Mouse (Mus musculus) right cerebral cortex, postnatal 4 days (tissue): ENCODE measurements at regions not wholly inside any gene's neighbourhood (a gene's known extent, or its start where the extent isn't known, plus 50 kb on each side); places are given as distances from the start of the nearest gene placed in this dataset.

Experiments
- DNase-seq: peaks from one replicate; pipeline ENCODE4 v3.0.0-alpha.2; 2022

GRCm38 (mm10) chr1:41271111-41271730, 465.8 kb downstream of the Tmem182 start:
- peak; percentile 28 for DNase-seq

DNA sequence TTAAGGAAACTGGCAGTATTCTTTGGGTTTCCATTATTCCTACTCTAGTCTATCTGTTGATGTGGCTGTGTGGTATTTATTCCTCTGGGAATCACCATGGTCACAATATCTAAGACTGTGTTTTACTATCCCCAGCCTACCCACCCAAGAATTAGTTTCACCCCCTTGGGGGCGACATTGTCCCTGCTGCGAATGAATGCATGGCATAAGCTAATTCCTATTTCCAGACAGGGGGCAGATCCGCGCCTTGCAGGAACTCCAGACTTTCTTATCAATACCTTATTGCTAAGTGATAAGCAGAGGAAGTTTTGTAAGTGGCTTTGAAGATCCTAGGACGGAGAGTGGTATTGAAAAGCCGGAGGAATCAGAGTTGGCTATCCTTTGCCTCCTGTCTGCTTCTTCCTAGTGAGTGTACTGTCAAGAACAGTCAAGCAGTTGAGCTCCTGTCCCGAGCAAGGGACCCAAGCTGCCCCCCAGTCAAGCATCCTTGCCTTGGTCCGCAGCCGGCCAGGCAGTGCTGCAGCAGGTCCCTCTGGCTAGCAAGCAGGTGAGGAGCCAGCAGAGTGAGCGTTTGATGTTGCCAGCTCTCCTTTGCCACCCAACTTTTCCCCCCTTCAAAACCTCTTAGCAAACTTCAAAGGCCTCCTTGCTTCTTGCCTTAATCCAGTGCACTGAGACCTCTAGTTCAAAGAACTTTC, 469.3 kb downstream of the Tmem182 start:
- DNase-seq, result peak; percentile 59

- DNase-seq, result no peak
Observed at GRCm38 (mm10) chr1:41275271-41275624, 469.8 kb downstream of the Tmem182 start.

DNA sequence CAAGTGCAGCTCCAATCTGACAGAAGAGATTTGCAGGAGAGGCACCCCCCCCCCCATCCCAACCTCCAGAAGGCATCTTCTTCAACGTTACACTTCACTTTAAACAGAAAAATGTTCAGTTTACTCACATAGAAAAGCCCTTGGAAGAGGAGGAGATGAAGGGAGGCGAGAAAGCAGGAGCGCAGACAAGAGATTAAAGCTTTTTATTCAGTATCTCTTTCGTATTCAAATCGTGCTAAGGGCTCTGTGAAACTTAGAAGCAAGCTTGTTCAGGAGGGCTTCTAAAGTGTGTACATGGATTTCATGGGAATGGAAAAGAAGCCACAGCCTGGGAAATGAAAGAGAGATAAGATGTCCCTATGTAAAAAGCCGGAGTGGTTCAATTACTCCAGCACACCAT, 470.2 kb downstream of the Tmem182 start:
- DNase-seq, result peak; percentile 13

DNA sequence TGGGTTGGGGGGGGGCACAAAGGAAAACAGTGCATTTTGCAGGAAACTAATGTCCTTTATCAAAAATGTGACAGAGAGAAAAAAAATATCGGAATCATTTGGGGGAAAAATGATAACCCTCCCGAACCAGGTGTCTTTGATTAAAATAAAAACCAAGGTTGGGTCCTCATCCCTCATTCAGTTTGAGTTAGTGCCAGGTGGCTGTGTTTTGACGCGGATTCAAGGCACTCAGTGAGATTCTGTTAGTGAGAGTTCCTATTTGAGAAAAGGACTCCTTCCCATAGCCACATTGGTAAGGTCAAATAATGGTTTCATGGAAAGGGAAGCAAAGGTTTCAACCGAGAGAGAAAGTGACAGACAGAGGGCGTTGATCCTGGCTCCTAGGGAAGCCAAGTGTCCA, 470.9 kb downstream of the Tmem182 start:
- no peak for DNase-seq

DNA sequence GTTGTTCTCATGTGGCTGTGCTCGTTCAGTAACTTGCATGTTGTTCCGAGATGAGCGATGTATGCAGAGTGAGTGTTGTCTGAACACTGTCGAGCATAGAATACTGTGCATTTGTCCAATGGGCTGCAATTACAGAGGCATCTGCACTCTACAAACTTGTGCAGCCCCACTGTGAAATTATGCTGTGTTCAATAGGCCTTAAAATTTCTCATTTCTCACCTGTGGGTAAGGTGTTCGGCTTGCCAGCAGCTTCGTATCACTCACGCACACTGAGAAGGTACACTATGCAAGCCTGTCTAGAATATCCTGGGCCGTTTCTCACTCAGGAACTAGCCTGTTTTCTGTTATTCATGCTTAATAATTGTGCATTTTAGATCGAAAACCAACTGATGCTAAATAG, 479.8 kb downstream of the Tmem182 start:
- no peak for DNase-seq

- no peak for DNase-seq
Observed at GRCm38 (mm10) chr1:41286221-41286620, 480.8 kb downstream of the Tmem182 start.

DNA sequence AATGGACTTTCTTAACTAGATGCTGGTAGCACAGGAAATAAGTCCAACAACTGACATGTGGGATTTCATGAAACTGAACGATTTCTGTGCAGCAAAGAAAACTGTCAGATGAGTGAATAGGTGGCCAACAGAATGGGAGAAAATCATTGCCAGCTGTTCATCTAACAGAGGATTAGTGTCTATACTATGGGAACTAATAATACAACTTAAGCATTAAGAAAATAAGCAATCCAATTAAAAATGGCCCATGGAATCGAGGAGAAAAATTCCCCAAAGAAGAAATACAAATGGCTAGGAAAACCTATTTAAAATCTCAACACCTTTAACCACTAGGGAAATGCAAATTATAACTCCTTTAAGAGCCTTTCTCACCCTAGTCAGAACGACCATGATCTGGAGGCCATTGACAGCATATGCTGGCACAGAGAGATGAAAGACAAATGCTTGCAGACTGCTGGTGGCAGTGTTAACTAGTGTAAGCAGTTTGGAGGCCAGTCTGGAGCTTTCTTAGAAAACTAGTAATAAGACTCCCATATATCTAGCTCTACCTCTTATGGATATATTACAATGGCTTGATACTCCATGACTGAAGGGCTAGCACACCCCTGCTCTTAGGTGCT, 521.6 kb downstream of the Tmem182 start:
- no peak for DNase-seq

DNA sequence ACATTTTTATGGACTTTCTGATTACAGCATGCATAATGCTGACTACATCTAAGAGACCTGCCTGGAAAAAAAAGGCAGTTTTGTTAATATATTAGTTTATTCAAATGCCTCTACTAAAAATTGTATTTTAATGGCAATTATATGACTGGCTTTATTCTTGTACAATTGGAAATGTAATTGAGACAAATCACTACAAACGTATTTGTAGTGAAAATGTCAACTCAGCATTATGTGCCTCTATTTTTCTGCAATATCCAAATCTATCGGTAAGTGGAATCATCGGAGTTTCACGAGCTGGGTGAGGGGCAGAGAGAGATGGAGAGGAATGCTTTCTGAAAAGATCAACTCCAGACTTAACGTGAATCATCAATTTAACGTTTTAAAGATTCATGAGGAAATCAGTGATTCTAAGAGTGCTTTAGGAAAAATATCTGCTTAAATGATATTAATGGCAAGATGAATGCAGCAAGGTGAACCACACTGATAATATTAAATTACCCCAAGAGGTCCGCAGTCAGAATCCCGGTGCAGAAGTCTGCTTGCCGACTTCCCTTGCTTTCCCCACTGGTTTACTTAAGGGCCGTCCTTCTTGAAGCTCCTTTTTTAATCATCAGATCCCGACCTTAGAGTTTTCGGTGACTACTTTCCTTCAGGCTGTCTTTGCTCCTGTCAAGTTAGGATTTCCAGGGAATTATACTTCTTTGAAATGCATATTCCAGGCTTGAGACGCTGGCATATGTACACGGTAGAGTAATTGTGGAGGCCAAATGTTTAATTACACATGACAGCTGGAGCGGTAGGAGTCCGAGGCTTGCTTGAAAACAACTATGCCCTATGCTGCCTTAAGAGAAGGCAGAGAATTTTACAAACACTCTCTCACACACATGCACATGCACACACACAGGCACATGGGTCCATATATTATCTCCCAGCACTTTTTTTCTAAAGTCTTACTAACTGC, 544.7 kb downstream of the Tmem182 start:
- no peak for DNase-seq

DNA sequence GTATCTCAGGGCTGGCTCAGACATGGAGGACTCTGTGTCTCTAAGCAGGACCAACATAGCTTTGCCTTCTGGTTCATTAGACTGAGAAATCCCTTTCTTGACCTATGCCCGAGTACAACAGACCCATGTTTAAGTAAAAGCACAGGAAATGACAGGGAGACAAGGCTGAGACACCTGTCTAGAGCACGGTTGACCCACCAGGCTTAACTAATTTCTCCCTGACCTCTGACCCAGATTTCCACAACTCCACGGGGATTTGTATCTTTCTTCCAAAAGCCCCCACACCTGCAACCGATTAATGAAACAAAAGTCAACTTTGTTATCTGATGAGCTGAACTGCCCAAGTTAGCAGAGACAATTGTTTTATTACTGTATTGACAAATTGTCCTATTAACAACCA, 553.7 kb downstream of the Tmem182 start:
- DNase-seq, result no peak

DNA sequence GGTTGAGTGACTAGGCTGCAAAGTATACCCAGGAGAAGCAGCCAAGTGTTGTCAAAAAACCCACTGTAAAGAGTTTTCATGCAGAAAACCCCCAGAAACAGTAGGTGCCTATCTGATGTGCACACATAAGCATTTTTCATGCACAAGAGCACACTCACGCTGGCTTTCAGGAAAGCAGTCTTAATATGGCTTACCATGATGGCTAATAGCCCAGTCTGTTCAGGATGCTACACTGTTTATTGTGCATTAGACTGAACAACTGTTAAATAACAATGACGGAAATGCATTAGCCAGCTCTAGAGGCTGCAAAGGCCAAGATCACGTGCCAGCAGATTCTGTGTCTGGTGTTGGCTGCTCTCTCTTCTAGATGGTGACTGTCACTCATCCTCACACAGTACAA, 556.1 kb downstream of the Tmem182 start:
- DNase-seq, result no peak

DNA sequence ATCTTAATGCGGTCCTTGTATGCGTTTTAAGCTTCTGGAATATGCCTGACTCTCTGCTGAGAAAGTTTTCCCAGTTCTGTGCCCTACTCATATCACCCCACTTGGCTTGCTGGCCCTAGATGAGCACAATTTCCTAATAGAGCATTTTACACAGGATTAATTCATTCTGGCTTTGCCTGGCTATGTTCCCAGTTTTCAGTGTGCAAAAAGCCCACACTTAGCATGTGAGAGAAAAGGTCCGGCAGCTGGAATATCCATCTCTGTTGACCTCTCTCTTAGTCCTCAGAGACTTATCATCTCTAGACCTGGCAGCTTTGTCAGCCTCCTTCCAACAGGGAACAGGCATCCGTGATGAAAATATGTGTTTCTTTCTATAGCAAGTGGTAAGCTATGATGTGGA, 574.6 kb downstream of the Tmem182 start:
- no peak for DNase-seq

DNA sequence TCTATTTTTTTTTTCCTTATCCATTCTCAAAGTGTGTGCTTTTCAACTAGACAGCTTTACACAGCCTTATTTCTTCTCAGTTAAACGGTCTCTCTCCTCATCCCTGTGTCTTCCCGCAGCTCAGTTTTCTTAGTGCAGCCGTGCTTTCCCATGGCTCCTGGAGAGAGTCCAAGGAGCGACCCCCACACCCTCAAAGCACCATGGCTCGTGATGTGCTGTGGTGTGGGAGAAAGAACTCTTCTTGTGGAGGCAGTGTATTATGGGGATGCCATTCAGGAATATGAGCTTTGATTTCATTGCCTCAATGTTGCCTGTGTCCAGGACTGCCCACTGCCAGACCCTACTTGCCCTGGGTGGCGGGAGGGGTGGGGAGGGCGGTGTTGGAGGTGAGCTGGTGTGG, 576.1 kb downstream of the Tmem182 start:
- DNase-seq, result no peak

GRCm38 (mm10) chr1:41384731-41385130, 579.3 kb downstream of the Tmem182 start:
- no peak for DNase-seq

- no peak for DNase-seq
Observed at GRCm38 (mm10) chr1:41386435-41386834, 581.0 kb downstream of the Tmem182 start.

- peak; percentile 58 for DNase-seq
Observed at GRCm38 (mm10) chr1:41390102-41390884, 584.9 kb downstream of the Tmem182 start.

DNA sequence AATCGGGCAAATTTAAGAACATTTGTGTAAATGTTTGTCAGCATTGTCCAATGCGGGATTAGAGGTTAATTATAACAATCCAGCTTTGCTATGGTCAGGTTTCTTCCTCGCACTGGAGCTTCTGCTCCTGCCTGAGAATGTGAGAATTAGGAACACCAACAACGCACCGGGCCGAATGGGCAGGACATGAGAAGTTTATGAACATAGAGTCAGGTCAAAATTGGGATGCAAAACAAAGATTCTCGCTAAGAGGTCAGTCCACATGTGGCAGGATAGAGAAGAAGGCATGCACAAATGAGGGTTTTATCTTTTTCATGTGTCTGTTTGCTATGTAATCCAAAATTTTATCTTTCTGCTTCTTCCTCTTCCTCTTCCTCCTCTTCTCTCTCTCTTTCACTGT, 585.7 kb downstream of the Tmem182 start:
- DNase-seq, result no peak

GRCm38 (mm10) chr1:41393287-41393686, 587.9 kb downstream of the Tmem182 start:
- no peak for DNase-seq

DNA sequence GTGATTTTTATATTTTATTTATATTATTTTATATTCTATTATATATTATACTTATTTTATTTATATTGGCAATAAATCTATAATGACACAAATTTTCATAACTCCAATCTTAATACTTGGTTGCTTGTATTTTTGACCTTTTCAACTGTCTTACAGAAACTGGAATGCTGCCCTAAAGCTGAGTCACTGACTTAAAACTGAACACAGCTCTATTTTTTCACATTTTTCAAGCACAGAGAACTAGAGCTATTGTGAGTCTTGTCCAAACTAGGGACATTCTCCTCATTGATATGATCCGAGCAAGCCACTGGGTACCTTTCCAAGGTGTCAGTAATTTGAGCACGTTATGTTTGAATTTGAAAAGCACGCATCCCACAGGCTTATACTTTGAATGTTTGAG, 589.7 kb downstream of the Tmem182 start:
- DNase-seq, result no peak

- DNase-seq, result no peak
Observed at GRCm38 (mm10) chr1:41410533-41410932, 605.1 kb downstream of the Tmem182 start.

GRCm38 (mm10) chr1:41411641-41412040, 606.2 kb downstream of the Tmem182 start:
- DNase-seq, result no peak

DNA sequence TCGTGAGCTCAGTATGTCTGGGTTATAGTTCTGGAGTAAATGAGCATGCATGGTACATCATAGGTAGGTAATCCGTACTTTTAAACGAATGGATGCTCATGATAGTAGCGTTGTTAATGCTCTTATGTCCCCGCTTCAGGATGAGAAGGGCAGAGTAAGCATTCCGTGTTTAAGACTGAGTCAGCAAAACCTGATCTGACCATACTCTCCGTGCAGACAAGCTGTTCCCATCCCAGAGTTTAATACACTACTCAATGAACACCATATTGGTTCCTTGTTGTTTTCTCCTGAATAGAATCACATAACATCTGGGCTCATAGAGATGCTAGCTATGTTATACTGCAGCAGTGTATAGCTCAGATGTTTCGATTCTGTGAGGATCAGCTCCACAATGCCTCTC, 606.7 kb downstream of the Tmem182 start:
- no peak for DNase-seq
